Mouse (Mus musculus) embryonic facial prominence, embryonic 11.5 days (tissue): ENCODE data around the gene Ebp. TPM values are rescaled to one million over a fixed set of nuclear protein-coding genes. Genes with fewer than 3 reads are reported as not detected.

Source experiments
- ATAC-seq: fragments of 200-750 bp; cut with Nextera tagmentation; replicated peaks from 2 replicates; pipeline ENCODE4 v1.8.0; 2017; ENCODE audit warnings: low read depth; ENCODE audit not compliant: insufficient number of reproducible peaks, low FRiP score, low TSS enrichment
- DNase-seq: peaks from one replicate; pipeline ENCODE4 v3.0.0-alpha.2; 2015; ENCODE audit warnings: low spot score
- H3K27ac ChIP-seq: fragments of 300-500 bp; sonication (generic); replicated peaks from 2 replicates; pipeline ENCODE4 v1.5.1; 2014; ENCODE audit warnings: mild to moderate bottlenecking, low read depth, low read length, control low read depth
- H3K27me3 ChIP-seq: fragments of 300-500 bp; sonication (generic); 2 replicates; pipeline ENCODE4 v1.6.1; 2014; ENCODE audit warnings: mild to moderate bottlenecking, low read length, moderate library complexity, mixed read lengths; ENCODE audit not compliant: control insufficient read depth, insufficient read depth
- H3K36me3 ChIP-seq: fragments of 300-500 bp; sonication (generic); replicated peaks from 2 replicates; pipeline ENCODE4 v1.6.1; 2014; ENCODE audit warnings: low read depth, mild to moderate bottlenecking, low read length, moderate library complexity, mixed read lengths; ENCODE audit not compliant: control insufficient read depth, insufficient read depth
- H3K4me1 ChIP-seq: fragments of 300-500 bp; sonication (generic); 2 replicates; pipeline ENCODE4 v1.6.1; 2014; ENCODE audit warnings: low read length, mixed read lengths; ENCODE audit not compliant: control insufficient read depth, insufficient read depth
- H3K4me2 ChIP-seq: fragments of 300-500 bp; sonication (generic); 2 replicates; pipeline ENCODE4 v1.6.1; 2014; ENCODE audit warnings: low read depth, mild to moderate bottlenecking, control low read depth, low read length, moderate library complexity
- H3K4me3 ChIP-seq: fragments of 300-500 bp; sonication (generic); 2 replicates; pipeline ENCODE4 v1.5.1; 2014; ENCODE audit warnings: low read depth, low read length, control low read depth
- H3K9ac ChIP-seq: fragments of 300-500 bp; sonication (generic); replicated peaks from 2 replicates; pipeline ENCODE4 v1.6.1; 2014; ENCODE audit warnings: mild to moderate bottlenecking, control low read depth, low read length
- H3K9me3 ChIP-seq: fragments of 300-500 bp; sonication (generic); replicated peaks from 2 replicates; pipeline ENCODE4 v1.6.1; 2016; ENCODE audit warnings: mild to moderate bottlenecking, low read length, inconsistent platforms, mixed read lengths; ENCODE audit not compliant: control insufficient read depth
- WGBS: fragments of 180-500 bp; shearing (Covaris S2); extraction: QIAGEN DNeasy Blood & Tissue Kit; methylation state at CpG from one replicate; pipeline ENCODE4 v1.1.7; 2014; 5-methylcytosine and 5-hydroxymethylcytosine counted together
- polyA plus RNA-seq: library from polyadenylated mRNA; unstranded; fragments of >200 nt; fragmentation: Nextera tagmentation; extraction: Ambion mirVana; gene quantifications from 2 replicates; pipeline ENCODE4 v1.2.1, GENCODE M21; 2014

Ebp gene
- polyA plus RNA-seq, 1 experiment from 2014 or later, result 33.2 TPM

DNA sequence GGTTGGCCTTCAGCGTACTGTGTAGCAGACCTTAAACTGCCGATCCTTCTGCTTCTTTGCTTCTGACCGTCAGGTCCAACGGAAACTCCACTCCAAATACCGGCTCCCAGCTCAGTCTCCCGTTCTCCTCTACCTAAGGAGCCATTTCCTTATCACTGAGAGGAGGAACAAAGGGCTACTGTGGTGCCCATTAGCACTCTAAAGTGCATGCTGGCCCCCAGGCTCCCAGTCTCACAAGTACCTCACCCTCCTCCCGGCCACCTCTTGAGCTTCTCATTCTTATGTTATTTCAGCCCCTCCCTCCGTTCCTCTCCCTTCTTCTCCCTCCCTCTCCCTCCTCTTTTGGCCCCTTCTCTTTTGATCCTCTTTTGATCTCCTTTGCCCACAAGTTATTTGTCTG, 26.3 kb upstream of the Ebp start:
- WGBS, result 16% methylated on average over 8 of the region's 8 CpGs
- Histone ChIP-seq H3K4me2 (no peak overlapping the region), H3K9ac (no peak overlapping the region), H3K4me3 (no peak overlapping the region), H3K9me3 (no peaks in the 10 kb centered on the region), H3K36me3 (no peaks in the 10 kb centered on the region), H3K27ac (no peak overlapping the region), H3K27me3 (no peaks in the 10 kb centered on the region), H3K4me1 (no peaks in the 10 kb centered on the region)
- DNase-seq (no peak), ATAC-seq (no peak)

- H3K27me3 ChIP-seq, result no peaks in the 10 kb centered on the region
- no peak overlapping the region for H3K4me2 ChIP-seq
- ATAC-seq (no peak), DNase-seq (no peak)
- no peak overlapping the region for H3K9ac ChIP-seq
- no peaks in the 10 kb centered on the region for H3K9me3 ChIP-seq
- no peak overlapping the region for H3K27ac ChIP-seq
- H3K4me3 ChIP-seq, result no peak overlapping the region
- WGBS, result 60% methylated on average over 2 of the region's 2 CpGs
- no peaks in the 10 kb centered on the region for H3K36me3 ChIP-seq
- no peaks in the 10 kb centered on the region for H3K4me1 ChIP-seq
Measured at GRCm38 (mm10) chrX:8218114-8218513, 24.8 kb upstream of the Ebp start.

GRCm38 (mm10) chrX:8217383-8217782, 24.1 kb upstream of the Ebp start:
- DNase-seq (no peak), ATAC-seq (no peak)
- Histone ChIP-seq H3K9me3 (no peaks in the 10 kb centered on the region), H3K27me3 (no peaks in the 10 kb centered on the region), H3K36me3 (no peaks in the 10 kb centered on the region), H3K4me3 (no peak overlapping the region), H3K9ac (no peak overlapping the region), H3K4me2 (no peak overlapping the region), H3K27ac (no peak overlapping the region), H3K4me1 (no peaks in the 10 kb centered on the region)
- 33% methylated on average over 6 of the region's 6 CpGs for WGBS

GRCm38 (mm10) chrX:8211490-8212207, 18.3 kb upstream of the Ebp start:
- Histone ChIP-seq H3K9me3 (no peaks in the 10 kb centered on the region), H3K27ac (no peak overlapping the region), H3K4me2 (no peak overlapping the region), H3K9ac (no peak overlapping the region), H3K27me3 (no peaks in the 10 kb centered on the region), H3K4me1 (no peaks in the 10 kb centered on the region), H3K36me3 (no peaks in the 10 kb centered on the region), H3K4me3 (no peak overlapping the region)
- no peak for DNase-seq
- 79% methylated on average over 7 of the region's 7 CpGs for WGBS
- ATAC-seq, result no peak

DNA sequence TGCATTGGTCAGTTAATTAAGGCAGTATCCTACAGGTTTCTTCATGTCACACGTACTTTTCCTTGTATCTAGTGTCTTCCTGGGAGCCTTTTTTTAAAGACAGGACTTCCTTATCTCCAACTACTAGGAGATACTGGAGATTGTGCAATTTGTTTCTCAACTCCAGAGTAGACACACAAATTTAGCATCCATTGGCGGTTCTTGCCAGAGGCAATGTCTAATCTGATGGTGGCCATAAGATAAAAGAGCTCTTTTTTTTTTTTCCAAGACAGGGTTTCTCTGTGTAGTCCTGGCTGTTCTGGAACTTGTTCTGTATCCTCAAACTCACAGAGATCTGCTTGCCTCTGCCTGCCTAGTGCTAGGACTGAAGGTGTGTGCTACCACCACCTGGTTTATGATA, 16.4 kb upstream of the Ebp start:
- ATAC-seq, result no peak
- H3K9me3 ChIP-seq, result no peaks in the 10 kb centered on the region
- H3K27ac ChIP-seq, result no peak overlapping the region
- 60% methylated on average over 2 of the region's 2 CpGs for WGBS
- DNase-seq, result no peak
- no peaks in the 10 kb centered on the region for H3K27me3 ChIP-seq
- H3K4me1 ChIP-seq, result no peaks in the 10 kb centered on the region
- H3K9ac ChIP-seq, result no peak overlapping the region
- H3K4me2 ChIP-seq, result no peak overlapping the region
- H3K36me3 ChIP-seq, result no peaks in the 10 kb centered on the region
- H3K4me3 ChIP-seq, result no peak overlapping the region

DNA sequence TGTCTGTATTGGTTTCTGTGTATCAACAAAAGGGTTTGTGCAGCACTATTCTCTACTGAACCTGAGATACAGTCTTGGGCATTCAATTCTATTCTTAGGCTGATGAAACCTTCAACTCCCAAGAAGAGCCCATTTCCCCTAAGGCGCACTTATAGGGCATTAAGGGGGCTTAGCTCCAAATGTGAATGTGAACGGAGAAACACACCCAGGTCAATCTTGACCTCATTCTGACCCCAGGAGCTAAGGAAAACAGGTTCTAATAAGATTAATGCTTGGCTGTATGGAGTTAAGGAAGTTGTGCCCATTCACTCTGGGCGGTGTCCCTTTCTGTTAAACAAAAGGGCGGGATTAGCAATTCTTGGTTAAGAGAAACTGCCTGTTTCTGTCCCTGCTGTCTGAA, 13.9 kb upstream of the Ebp start:
- no peaks in the 10 kb centered on the region for H3K9me3 ChIP-seq
- H3K4me3 ChIP-seq, result no peak overlapping the region
- no peaks in the 10 kb centered on the region for H3K36me3 ChIP-seq
- H3K9ac ChIP-seq, result no peak overlapping the region
- DNase-seq (no peak), ATAC-seq (no peak)
- 20% methylated on average over 4 of the region's 4 CpGs for WGBS
- H3K4me2 ChIP-seq, result no peak overlapping the region
- no peaks in the 10 kb centered on the region for H3K27me3 ChIP-seq
- no peaks in the 10 kb centered on the region for H3K4me1 ChIP-seq
- no peak overlapping the region for H3K27ac ChIP-seq

- Histone ChIP-seq H3K9ac (no peak overlapping the region), H3K27me3 (no peaks in the 10 kb centered on the region), H3K4me3 (peak overlapping the region; percentile 50), H3K4me2 (peak overlapping the region; percentile 42), H3K27ac (no peak overlapping the region), H3K4me1 (no peaks in the 10 kb centered on the region), H3K9me3 (no peaks in the 10 kb centered on the region), H3K36me3 (no peaks in the 10 kb centered on the region)
- no peak for DNase-seq
- WGBS, result 11% methylated on average over 11 of the region's 11 CpGs
- ATAC-seq, result no peak
Measured at GRCm38 (mm10) chrX:8206694-8207197, 13.4 kb upstream of the Ebp start.

DNA sequence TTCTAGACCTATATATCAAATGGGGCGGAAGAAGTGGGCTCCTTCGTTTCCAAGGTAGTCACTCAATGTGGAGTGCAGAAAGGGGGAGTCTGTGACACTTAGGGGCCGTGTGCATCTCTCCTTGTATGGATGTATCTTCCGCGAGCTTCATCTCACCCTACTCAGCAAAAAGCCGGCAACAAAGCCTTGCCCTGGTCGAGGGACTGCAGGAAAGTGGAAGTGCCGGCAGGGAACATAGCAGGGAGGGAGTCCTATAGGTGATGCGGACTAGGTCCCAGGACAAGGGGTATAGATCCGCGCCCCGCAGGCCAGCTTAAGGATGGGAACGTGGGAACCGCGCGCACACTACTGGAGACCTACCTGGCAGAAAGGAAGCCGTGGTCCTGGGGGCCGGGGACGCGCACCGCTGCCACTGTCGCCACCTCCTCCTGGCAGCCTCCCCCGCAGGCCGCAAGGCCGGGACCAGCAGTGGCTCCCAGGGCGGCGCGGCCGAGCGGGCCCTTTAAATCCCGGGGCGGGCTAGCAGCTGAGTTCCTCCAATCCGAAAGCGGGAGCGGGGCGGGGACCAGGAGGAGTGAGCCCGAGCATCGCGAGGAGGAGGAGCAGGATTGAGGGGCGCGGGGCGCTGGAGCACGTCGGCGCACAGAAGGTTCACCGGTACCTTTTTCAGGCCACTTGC, 12.8 kb upstream of the Ebp start, which contains the start of gene Porcn:
Gene Porcn (minus strand): TSS at position 511 of the 679 bp plus-strand sequence.
- no peaks in the 10 kb centered on the region for H3K36me3 ChIP-seq

More for the DNA sequence above, 12.8 kb upstream of the Ebp start, which contains the start of gene Porcn:
- Histone ChIP-seq H3K27ac (no peak within 1 kb of the TSS), H3K4me1 (no peaks in the 10 kb centered on the region), H3K9me3 (no peaks in the 10 kb centered on the region), H3K4me2 (peak within 1 kb of the TSS; percentile 42), H3K4me3 (peak within 1 kb of the TSS; percentile 50), H3K9ac (peak within 1 kb of the TSS; percentile 64), H3K27me3 (no peaks in the 10 kb centered on the region)
- WGBS, result 10% methylated on average over 40 of the region's 46 CpGs
- ATAC-seq, result peak; percentile 92
- peak; percentile 84 for DNase-seq
